Mouse (Mus musculus): ENCODE data around the gene Mgat2.

GRCm38 (mm10) chr12:69235782-69236181 lies 51.8 kb downstream of the Mgat2 start:
- TF ChIP-seq CTCF (IDR thresholded peaks at IDR 0.05) (no peak), EP300 (IDR thresholded peaks at IDR 0.05) (no peak)
